Mouse (Mus musculus) layer of hippocampus, postnatal 36 days (tissue): Measurements from ENCODE around the gene Dach2. TPM values are rescaled to one million over a fixed set of nuclear protein-coding genes. Genes with fewer than 3 reads are reported as not detected.
"Not testable (repeated sequence)": the region's sequence is repeated elsewhere in the genome, so short reads cannot be mapped to it uniquely, and the experiment has no call there.

ENCODE experiments used
- DNase-seq, 2 experiments: peaks; one replicate each; pipeline ENCODE4 v3.0.0; 2022
- total RNA-seq, 2 experiments: library from RNA; stranded (reverse); gene quantifications; 2 replicates each; pipeline ENCODE4 v1.2.3; 2021

Dach2 gene
- total RNA-seq: under 1 TPM; 0.61 to 0.80 TPM

- DNase-seq: no peak
Observed at GRCm38 (mm10) chrX:113297404-113297803, at the start of gene Dach2. Dach2 (plus strand) TSS chrX:113297510.

DNA sequence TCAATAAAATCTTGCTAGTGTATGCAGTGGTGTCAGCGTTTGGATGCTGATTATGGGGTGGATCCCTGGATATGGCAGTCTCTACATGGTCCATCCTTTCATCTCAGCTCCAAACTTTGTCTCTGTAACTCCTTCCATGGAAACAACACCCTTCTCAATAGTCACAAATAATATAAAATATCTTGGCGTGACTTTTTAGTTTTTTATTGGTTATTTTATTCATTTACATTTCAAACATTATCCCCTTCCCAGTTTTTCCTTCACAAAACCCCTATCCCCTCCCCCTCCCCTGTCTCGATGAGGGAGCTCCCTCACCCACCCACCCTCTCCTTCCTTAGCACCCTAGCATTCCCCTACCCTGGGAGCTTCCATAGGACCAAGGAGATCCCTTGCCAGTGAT, 44.9 kb upstream of the Dach2 start:
- not testable (repeated sequence) for DNase-seq

GRCm38 (mm10) chrX:113298031-113298430, 721 bp downstream of the Dach2 start:
- DNase-seq: peak; percentile 6 to 17

DNA sequence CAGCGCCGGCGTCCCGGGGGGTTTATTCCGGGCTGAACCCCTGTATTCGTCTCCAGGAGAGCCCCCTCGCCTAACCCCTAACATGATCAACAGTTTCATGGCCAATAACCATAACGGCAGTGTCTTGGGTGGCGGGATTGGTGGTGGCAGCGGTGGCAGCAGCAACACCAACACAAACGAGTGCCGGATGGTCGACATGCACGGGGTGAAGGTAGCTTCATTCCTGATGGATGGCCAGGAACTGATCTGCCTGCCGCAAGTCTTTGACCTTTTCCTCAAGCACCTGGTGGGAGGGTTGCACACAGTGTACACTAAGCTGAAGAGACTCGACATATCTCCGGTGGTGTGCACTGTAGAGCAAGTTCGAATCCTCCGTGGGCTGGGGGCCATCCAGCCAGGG, 1.2 kb downstream of the Dach2 start:
- DNase-seq: no peak

DNA sequence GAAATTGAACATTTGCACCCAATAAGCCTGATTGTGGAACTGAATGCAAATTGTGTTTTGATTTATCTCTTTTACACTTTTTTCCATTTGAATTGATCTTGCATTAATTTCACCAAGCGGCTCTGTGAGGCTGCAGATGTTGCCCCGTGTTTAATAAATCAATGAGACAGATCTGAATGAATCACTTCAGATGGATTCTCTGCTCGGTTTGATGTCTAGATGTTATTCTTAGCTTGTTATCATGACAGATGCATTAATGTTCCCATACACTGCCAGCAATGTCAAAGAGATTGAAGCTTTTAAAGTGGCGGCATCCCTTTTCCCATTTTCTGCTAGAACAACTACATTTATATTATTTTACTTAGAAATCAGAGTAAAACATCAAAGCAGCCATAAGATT, 7.0 kb downstream of the Dach2 start:
- no peak for DNase-seq

DNA sequence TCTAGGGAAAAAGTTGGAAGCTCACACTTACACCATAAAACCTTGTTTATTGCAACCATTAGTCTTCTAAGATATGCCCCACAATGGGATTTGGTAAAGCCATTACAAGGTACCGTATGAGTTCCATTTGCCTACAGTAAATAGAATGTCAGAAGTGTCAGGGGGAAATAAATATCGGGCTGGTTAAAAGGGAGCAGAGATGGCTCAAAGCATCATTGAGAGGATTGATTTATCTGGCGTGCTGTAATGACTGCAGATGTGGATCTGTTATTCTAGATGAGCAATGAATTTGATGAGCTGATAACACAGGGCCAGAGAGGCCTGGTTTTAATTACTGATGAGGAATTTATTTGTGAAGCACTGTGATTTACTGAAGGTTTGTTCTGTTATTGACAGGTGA, 40.8 kb downstream of the Dach2 start:
- no peak for DNase-seq

DNA sequence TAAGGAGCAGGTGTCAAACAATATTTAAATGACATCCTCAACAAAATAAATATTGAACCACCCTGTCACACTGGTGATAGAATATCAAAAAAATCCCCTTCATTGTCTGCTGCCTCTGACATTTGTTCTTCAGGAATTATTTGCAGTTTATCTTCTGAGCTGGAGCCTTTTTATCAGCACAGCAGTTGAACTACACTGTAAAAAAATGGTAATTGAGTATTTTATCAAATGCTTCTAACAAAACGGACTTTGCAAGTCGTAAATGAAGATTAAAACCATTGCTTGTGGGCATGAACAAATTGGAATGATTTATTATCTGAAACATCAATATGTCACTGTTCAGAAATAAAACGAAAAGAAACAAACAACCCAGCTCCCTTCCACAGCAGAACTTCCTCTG, 97.1 kb downstream of the Dach2 start:
- no peak for DNase-seq

- DNase-seq: no peak
Observed at GRCm38 (mm10) chrX:113408756-113409155, 111.4 kb downstream of the Dach2 start.

DNA sequence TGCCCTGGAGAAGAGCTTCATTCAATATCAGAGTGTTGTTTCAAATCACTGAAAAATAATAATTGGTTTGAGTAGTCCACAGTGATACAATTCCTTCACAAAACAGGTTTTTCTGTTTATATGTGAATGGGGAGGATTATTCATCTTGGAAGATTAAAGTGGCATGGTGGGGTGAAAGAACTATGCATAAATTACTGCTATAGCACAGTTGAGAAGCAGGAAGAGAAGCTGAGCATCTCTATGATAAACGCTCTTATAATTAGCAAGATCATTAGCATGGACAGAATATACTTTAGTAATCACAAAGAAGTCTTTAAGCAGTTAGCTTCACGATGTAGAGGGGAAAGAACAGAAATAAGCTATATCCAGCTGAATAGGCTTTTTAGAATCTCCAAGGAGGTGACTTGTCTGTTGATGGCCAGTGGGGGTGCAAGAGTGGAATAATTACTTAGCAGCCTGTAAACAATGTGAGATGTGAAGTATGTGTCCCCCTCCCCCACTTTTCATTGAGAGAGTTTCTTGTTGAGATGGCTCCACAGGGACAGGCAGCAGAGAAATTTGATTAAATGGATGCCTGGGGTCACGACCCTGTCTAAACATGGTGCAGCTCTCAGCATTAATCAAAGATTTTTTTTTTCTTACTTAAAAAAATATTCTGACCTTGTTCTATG, 124.3 kb downstream of the Dach2 start:
- DNase-seq: no peak

DNA sequence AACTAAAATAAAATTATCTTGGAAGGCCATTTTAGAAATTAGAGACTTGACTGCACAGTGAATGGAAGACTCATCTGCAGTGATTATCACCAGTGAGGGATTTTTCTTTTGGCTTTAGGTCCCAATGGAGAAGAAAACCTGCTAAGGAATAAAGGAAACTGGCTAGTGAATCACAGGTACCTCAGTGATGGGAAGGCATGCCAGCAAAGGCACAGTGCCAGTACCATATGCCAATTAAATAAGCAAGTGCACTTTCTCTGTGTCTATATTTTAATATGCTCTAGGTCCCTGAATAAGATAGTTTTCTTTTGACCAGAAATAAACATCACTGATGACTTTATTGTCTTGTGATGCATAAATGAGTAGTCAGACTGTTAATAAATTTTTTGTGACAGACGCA, 184.8 kb downstream of the Dach2 start:
- DNase-seq: no peak

DNA sequence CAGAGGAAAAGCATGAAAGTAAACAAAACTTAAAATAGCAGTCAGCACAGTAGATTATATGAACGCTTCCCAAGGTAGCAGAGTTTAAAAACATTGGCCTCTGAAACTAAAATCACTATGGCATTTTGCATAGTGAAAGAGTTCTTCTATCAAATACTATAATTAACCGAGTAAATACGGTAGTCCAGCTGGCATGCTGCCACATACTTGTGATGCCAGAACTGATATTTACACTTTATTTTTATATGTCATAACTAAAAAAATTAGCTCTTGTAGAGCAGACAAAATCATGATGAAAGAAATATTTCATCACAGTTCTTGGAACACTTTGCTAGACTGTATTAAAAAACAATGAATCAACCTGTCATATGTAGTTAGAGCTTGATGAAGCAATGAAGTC, 247.8 kb downstream of the Dach2 start:
- DNase-seq: no peak

GRCm38 (mm10) chrX:113563897-113564296, 266.6 kb downstream of the Dach2 start:
- no peak for DNase-seq

- DNase-seq: no peak
Observed at GRCm38 (mm10) chrX:113666069-113666468, 368.8 kb downstream of the Dach2 start.

- no peak for DNase-seq
Observed at GRCm38 (mm10) chrX:113687163-113687562, 389.9 kb downstream of the Dach2 start.

DNA sequence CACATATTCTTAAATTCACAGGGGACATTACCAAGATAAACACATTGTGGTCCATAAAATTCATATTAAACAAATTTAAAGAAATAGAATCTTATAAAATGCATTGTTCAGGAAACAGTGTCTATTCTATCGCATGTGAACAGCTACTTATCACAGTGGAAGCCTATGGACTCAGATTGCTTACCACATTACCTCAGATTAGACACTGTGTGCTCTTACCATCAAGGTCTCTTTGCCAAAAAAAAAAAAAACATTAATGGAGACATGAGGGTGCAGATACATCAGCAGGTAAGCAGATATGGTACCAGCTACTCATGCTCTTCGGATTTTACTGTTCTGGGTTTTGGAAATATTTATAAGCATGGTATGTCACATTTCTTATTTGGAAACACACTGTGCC, 415.1 kb downstream of the Dach2 start:
- no peak for DNase-seq

DNA sequence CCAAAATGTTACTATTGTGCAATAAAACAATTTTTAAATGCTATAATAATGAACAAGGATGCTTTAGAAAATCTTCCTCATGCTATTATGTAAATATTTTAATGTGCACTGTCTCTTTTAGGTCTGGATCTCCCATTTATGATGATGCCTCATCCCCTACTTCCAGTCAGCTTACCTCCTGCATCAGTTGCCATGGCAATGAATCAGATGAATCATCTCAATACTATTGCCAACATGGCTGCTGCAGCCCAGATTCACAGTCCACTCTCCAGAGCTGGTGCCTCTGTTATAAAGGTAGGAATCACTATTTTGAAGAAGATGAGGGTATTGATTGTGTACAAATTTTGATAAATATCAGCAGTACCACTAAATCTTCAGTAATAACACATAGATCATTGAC, 426.8 kb downstream of the Dach2 start:
- DNase-seq: no peak

GRCm38 (mm10) chrX:113747122-113747521, 449.8 kb downstream of the Dach2 start:
- DNase-seq: no peak

- DNase-seq: no peak
Observed at GRCm38 (mm10) chrX:113792264-113792663, 495.0 kb downstream of the Dach2 start.

- no peak for DNase-seq
Observed at GRCm38 (mm10) chrX:113810369-113810768, 513.1 kb downstream of the Dach2 start.

- DNase-seq: no peak
Observed at GRCm38 (mm10) chrX:113826810-113827209, 529.5 kb downstream of the Dach2 start.

GRCm38 (mm10) chrX:113833062-113833461, 535.8 kb downstream of the Dach2 start:
- DNase-seq: no peak

- no peak for DNase-seq
Observed at GRCm38 (mm10) chrX:113867835-113868495, 570.7 kb downstream of the Dach2 start.
